ENCODE assay signal across 8 mouse cellular contexts in the genomic region with DNA sequence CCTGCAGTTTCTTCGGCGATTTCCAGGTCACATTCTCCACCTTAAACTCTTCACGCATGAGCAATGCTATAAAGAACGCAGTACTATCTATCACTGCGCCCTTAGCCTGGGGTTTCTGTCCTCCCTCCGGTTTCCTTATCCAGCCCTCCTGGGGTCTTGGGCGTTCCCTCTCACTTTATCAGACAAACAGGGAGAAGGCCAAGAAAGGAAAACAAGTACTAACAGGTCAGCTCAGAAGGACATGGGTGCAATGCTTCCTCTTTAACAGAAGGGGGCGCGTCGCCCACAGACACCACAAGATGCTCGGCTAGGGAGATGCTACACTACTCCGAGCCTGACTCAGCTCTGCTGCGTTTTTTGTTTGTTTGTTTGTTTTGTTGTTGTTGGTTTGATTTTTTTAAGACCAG. TPM values are rescaled to one million over a fixed set of nuclear protein-coding genes. Genes with fewer than 3 reads are reported as not detected.
DNase-seq lines count a peak whose midpoint lies in the region; ATAC-seq and TF ChIP-seq lines count a peak whose summit lies in the region.

No protein-coding gene starts in this region.

- H3K27me3 ChIP-seq in intestine, embryonic 15.5 days (replicated peaks) = no peaks in the 10 kb centered on the region

- H3K4me2 ChIP-seq in intestine, embryonic 15.5 days (replicated peaks) = no peak overlapping the region

- no peak overlapping the region for H3K4me3 ChIP-seq in gastrocnemius, adult 2 months
- no peak overlapping the region for H3K4me3 ChIP-seq in intestine, embryonic 15.5 days (replicated peaks)

- no peak for DNase-seq in gastrocnemius, adult 2 months
- DNase-seq in gastrocnemius, adult 18-20 months (ENCODE audit: low spot score) = no peak
- peak; percentile 57 for DNase-seq in 3T3-L1 (ENCODE audit: low read depth, low spot score)
- DNase-seq in adipocyte (ENCODE audit: low spot score) = peak; percentile 42
- DNase-seq in spleen, postnatal 4 days (ENCODE audit: low spot score in 2 of 2) = peak; percentile 69 to 77
- no peak for DNase-seq in layer of hippocampus, adult 9-11 months
- DNase-seq in left cerebral cortex, adult 8-10 months (ENCODE audit: low spot score in 2 of 2) = no peak

- H3K9ac ChIP-seq in intestine, embryonic 15.5 days = no peak overlapping the region

- intact Hi-C loops in gastrocnemius, adult 2 months (cut with DNase I) = no loop called here

- TF ChIP-seq CTCF in gastrocnemius, adult 2 months (IDR thresholded peaks at IDR 0.05) = peak; percentile 71

- peak; percentile 44; the same call in 1 of the 2 replicates for ATAC-seq in intestine, embryonic 15.5 days

- H3K4me1 ChIP-seq in intestine, embryonic 15.5 days (replicated peaks) = 0 out of 2 replicates have a peak, but pooled peaks cover 6% of the 10 kb centered on the region

- H3K36me3 ChIP-seq in intestine, embryonic 15.5 days = no peaks in the 10 kb centered on the region

- 20% methylated on average over 13 of the region's 13 CpGs for WGBS in intestine, embryonic 15.5 days

- H3K9me3 ChIP-seq in intestine, embryonic 15.5 days = no peaks in the 10 kb centered on the region

- H3K27ac ChIP-seq in gastrocnemius, adult 2 months = no peak overlapping the region; the same call in 1 of the 2 replicates
- no peak overlapping the region for H3K27ac ChIP-seq in intestine, embryonic 15.5 days

RNA-seq across cellular contexts. Expression of gene Fabp3, which starts 11.3 kb away (rescaled TPM):
- 1,000 to 10,000 TPM in 1 of 2 experiments, 100 to 1,000 TPM in 1; 551 to 1,329 TPM for total RNA-seq in gastrocnemius, adult 2 months (2021)
- 1,000 to 10,000 TPM in 1 of 2 experiments, 100 to 1,000 TPM in 1; 614 to 1,203 TPM for total RNA-seq in gastrocnemius, adult 18-20 months (2021)
- 5.4 and 6.1 TPM in 2 replicates for polyA plus RNA-seq in intestine, embryonic 15.5 days (2015; fragmentation: Nextera tagmentation; extraction: Ambion mirVana)
- 100 to 1,000 TPM; 131 to 144 (median 138) TPM for total RNA-seq in left cerebral cortex, adult 8-10 months (2022)

RNA-seq across cellular contexts. Expression of gene Gm10570, which starts 11.3 kb away (rescaled TPM):
- total RNA-seq in gastrocnemius, adult 2 months (2021) = under 1 TPM in 1 of 2 experiments, not detected in 1; 0.54 TPM
- total RNA-seq in gastrocnemius, adult 18-20 months (2021) = under 1 TPM in 1 of 2 experiments, not detected in 1; 0.66 TPM
- not detected in 2 replicates for polyA plus RNA-seq in intestine, embryonic 15.5 days (2015; fragmentation: Nextera tagmentation; extraction: Ambion mirVana)
- 1 to 10 TPM in 3 of 4 experiments, not detected in 1; 1.7 to 2.5 (median 2.2) TPM for total RNA-seq in left cerebral cortex, adult 8-10 months (2022)

RNA-seq across cellular contexts. Expression of gene Serinc2, which starts 18.1 kb away (rescaled TPM):
- 10 to 100 TPM; 48.0 to 70.7 TPM for total RNA-seq in gastrocnemius, adult 2 months (2021)
- total RNA-seq in gastrocnemius, adult 18-20 months (2021) = 10 to 100 TPM; 71.7 to 80.8 TPM
- polyA plus RNA-seq in intestine, embryonic 15.5 days (2015; fragmentation: Nextera tagmentation; extraction: Ambion mirVana) = 20.0 and 21.0 TPM in 2 replicates
- 1 to 10 TPM; 5.0 to 7.8 (median 6.5) TPM for total RNA-seq in left cerebral cortex, adult 8-10 months (2022)

Comparison
In these comparisons a context has a peak if more than half of its experiments do, and no peak if none do; other contexts are left out.
1. DNase-seq: peak in 3T3-L1 (single experiment), adipocyte (single experiment) and spleen, postnatal 4 days (2 of 2); none in gastrocnemius, adult 2 months (single experiment), gastrocnemius, adult 18-20 months (single experiment), layer of hippocampus, adult 9-11 months (single experiment) and left cerebral cortex, adult 8-10 months (0 of 2).
2. RNA of gene Serinc2, which starts 18.1 kb away (total RNA-seq): 71.7 to 80.8 TPM in gastrocnemius, adult 18-20 months and 48.0 to 70.7 TPM in gastrocnemius, adult 2 months; 5.0 to 7.8 TPM in left cerebral cortex, adult 8-10 months; every median in the first group is over 4 times any median in the second.